Mouse (Mus musculus) ovary, postnatal 10 days (tissue): ENCODE results near the gene Cmc2.
A peak's percentile ranks its signal among the peaks of the same experiment; 100 is the strongest.

ENCODE experiments used
- DNase-seq: peaks from one replicate; pipeline ENCODE4 v3.0.0; 2022; ENCODE audit warnings: low spot score

Cmc2 gene

GRCm38 (mm10) chr8:116905836-116906235 lies 15.4 kb downstream of the Cmc2 start:
- no peak for DNase-seq

DNA sequence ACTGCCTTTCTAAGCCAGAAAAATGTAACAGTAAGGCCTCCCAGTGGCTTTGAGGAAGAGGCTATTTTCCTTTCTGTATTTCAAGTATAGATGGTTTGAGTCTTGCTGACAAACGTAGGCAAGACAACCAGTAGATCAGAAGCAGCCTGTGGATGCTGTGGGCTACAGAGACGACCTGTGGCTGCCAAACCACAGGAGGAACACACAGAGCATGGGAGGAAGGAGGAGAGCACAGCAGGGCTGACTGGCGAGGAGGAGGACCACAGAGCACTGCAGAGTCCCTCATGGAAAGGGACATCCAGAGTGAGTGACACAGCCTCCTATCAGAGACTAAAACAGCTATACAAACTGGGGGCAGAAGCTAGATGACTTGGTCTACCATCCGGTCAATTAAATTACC lies 16.0 kb downstream of the Cmc2 start:
- no peak for DNase-seq

DNA sequence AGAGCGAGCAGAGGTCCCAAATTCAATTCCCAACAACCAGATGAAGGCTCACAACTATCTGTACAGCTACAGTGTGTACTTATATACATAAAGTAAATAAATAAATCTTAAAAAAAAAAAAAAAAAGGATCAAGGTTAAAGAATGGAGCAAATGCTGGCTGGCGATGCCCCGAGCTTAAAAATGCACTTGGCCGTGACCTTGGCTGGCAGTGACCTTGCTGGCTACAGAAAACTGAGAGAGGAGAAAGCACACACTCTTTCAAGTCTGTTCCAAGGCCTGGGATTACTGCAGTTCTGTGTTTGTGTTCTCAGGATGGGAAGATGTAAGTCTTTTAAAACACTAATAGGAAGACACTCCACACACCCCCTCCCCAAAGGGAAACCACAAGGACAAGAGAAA lies 16.5 kb downstream of the Cmc2 start:
- no peak for DNase-seq

GRCm38 (mm10) chr8:116895521-116895920 lies 25.7 kb downstream of the Cmc2 start:
- no peak for DNase-seq

DNA sequence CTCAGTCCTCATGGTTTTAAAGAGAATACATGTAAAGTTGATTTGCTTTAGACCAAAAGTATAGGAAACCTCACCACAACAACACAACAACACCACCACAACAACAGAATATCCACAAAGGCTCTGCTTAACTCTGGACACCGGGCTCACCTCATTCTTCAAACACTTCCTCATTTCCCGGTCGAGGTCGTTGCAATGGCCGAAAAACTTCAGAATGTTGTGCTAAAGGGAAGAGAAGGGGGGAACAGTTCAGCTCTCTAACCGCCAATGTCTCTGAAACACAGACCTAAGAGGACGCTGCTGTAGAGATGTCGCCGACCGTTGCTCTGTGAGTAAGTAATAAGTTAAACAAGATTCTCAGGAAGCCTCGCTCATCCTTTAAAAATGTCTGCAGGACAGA lies 27.3 kb downstream of the Cmc2 start:
- DNase-seq = no peak

DNA sequence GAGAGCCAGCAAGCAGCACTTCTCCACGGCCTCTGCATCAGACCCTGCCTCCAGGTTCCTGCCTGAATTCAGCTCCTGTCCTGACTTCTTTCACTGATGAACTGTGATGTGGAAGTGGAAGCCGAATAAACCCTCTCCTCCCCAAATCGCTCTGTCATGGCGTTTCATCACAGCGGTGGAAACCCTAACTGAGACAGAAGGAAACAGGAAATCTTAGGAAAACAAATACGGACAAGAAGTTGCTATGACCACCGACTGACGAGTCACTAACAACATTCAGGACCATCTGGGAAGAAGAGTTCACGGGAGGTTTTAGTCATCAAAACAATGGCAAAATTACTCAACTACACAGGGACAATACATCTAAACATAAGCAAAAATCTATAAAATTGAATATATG lies 28.6 kb downstream of the Cmc2 start:
- no peak for DNase-seq

DNA sequence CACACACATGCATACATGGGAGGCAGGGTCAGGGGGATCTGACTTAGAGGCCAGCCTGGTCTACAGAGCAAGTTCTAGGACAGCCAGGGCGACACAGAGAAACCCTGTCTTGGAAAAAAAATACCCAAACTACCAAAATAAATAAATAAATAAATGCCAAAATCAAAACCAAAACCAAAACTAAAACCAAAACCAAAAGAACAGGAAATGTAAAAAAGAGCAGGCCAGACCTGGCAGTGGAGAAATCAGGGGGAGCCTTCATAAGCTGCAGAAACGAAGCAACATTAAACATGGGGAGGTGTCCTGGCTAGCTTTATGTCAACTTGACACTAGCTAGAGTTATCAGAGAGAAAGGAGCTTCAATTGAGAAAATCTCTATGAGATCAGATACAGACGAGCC lies 29.1 kb downstream of the Cmc2 start:
- no peak for DNase-seq

- no peak for DNase-seq
Observed at GRCm38 (mm10) chr8:116891446-116891845, 29.8 kb downstream of the Cmc2 start.

- DNase-seq = no peak
Observed at GRCm38 (mm10) chr8:116887813-116888212, 33.4 kb downstream of the Cmc2 start.

GRCm38 (mm10) chr8:116881396-116881795 lies 39.9 kb downstream of the Cmc2 start:
- DNase-seq = no peak

- DNase-seq = no peak
Observed at GRCm38 (mm10) chr8:116875798-116876450, 45.3 kb downstream of the Cmc2 start.

DNA sequence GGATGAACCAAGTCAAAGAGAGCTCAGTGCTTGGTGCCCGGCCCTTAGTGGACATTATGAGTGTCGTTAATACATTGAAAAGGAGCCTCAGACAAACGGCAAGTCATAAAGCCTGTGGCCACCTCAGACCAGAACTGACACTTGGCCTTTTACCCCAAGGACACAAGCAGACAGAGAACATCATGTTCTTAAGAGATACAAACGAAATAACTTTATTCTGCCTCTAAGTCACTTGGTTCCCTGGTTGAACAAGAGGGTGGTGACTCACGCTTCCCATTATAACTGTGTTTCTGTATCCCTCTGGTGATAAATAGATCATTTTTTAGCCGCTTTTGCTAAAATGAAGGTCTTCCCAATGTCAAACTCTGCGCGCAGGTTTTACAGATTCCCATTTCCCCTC lies 47.3 kb downstream of the Cmc2 start:
- DNase-seq = no peak

DNA sequence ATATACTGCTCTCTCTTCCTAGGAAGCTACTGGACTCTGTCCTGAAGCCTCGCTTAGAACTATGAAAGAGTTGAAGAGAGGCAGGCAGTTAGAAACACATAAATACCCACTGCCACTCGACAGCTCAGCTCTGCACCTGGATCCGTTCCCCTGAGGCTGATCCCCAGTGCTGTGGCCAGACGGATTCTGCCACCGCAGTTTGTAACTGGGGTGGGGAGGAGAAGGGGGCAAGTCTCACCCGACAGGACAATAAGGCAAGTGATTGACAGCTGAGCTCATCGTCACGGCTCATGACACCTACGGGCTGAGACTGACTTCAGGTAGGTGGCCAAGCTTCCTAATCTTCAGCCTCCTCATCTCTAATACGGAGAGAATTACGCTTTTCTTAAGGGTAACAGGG lies 47.7 kb downstream of the Cmc2 start:
- DNase-seq = no peak

DNA sequence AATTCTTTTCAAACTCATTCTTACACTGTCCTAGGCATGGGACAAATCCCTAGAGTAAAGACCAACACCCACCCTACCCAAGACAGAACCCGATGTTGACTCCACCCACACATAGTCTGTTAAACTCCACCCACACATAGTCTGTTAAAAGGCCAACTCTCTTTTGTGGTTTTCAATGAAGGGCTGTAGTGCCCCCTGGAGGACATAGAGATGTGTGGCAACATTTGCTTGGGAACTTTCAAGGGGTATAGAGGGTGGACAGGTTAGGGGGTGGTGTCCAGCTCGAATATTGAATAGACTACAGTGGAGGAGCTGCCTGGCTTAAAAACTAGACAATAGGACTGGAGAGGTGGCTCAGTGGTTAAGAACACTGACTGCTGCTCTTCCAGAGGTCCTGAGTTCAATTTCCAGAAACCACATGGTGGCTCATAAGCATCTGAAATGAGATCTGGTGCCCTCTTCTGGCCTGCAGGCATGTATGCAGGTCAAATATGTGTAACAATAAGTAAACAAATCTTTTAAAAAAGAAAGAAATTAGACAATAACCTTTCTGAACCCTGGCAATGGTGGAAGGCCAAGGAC lies 48.4 kb downstream of the Cmc2 start:
- DNase-seq = no peak

DNA sequence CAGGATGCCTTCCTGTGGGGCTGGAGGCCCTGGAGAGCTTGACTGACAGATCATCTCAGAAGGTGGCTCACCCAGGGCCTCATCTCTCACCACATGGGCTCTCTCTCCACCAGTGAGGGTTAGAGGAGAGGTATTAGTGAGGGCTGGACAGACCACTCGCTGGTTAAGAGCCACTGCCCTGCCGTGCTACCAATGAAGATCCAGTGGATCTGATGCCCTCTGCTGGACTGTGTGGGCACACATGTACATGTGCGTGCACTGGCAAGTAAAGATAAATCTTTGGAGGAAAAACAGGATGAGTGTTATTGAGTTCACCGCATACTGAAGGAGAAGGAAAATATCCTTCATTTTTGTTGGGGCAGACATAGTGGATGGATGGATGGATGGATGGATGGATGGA lies 52.6 kb downstream of the Cmc2 start:
- peak; percentile 10 for DNase-seq

- DNase-seq = no peak
Observed at GRCm38 (mm10) chr8:116867321-116867720, 53.9 kb downstream of the Cmc2 start.

DNA sequence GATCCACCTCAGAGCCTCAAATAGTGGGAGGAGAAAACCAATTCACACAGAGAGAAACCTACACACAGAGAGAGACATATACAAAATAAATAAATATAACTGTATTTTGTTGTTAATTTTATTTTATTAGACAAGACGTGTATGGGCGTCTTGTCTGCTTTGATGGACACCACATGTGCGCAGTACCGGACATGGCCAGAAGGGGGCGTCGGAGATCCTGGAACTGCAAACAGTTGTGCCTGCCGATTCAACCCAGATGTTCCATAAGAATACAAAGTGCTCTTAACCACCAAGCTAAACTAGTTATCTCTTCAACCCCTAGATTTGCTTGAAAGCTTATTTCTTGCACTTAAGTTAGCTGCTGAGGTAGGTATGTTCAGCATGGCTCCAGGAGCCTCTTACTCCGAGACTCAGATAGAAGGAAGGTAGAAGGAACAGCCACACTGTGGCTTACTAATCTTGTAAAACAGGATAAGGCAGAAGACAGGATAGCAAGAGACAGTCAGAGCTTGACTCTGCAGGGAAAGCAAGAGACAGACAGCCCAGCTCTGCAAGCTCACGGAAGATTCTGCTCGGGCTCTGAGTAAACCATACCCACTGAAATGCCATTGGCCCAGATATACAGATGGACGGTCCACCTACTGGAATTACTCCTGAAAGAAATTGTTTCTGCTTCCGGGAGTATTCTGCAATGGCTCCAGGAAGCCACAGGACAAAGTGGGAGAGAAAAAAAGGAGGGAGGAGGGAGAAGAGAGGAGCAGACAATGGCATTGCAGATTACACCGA lies 54.9 kb downstream of the Cmc2 start:
- DNase-seq = no peak

DNA sequence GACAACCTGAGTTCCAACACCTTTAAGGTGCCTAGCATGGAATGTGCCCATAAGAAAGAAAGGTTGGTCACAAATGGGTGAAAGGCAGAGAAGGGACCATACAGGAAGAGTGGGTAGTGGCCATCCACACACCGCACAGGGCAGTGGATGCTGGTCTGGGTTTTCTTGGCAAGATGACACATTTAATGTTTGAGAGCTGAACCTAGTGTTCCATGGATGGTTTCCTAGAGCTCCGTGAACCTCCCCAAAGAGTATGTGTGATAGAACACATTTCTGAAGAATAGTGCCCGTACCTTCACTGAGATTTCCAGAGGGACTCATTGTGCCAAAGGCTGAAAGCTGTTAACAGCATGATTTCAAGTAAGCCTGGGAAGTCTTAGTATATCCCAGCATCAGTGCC lies 56.7 kb downstream of the Cmc2 start:
- DNase-seq = no peak

DNA sequence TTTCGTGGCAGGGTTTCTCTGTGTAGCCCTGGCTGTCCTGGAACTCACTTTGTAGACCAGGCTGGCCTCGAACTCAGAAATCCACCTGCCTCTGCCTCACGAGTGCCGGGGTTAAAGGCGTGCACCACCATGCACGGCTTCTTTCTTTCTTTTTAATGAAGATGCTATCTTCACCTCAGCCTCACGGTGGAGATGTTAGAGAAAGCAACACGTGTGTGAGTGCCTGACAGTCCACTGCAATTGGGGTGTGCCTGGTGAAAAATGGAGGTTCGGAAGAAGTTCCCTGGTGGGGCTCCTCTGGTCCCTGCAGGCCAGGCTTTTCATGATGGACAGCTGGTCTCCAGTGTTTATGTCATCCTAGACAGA lies 57.2 kb downstream of the Cmc2 start:
- no peak for DNase-seq

DNA sequence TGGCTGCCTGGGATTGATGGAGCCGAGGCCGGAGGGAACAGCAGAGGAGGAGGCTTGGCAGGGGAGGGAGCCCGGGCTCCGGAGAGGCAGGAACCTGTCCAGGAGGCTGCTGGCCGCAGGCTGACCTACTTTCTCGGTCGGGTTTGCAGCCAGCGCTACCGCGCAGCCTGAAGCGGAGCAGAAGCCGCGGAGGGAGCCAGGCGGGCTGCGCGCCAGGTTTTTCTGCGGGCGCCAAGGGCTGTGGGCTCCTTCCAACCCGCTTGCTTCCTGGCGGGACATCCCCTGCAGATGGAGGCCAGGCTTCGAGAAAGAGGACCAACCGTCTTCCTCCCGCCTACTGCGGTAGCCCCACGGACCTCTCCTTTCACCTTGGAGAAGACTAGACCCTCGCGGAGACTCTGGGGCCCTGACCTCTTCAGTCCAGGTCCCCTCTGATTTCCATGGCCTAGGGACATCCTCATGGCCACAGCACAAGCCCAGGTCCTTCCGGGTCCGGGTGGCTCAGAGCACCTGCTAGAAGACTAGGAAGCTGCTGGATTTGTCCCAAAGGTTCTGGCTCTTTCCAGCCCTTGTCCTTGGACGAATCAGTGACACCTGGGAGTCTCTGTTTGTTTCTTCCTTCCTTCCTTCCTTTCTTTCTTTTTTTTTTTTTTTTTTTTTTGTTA lies 57.8 kb downstream of the Cmc2 start:
- DNase-seq = peak; percentile 50

DNA sequence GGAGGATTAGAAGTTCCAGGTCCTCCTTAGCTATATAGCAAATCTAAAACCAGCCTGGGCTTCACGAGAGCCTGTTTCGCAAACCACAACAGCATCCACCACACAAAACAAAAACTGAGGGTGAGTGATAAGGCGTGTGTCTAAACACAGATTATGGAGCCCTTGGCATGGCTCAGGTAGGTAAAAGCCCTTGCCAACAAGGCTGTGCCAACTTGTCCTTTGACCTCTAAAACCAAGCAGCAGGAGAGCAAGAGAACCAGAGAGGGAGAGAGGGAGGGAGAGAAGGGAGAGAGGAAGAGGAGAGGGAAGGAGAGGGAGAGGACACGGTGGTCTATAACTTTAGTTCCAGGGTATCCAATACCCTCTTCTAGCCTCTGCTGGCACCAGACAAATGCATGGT lies 59.1 kb downstream of the Cmc2 start:
- DNase-seq = no peak

GRCm38 (mm10) chr8:116852042-116852441 lies 69.2 kb downstream of the Cmc2 start:
- no peak for DNase-seq

- no peak for DNase-seq
Observed at GRCm38 (mm10) chr8:116848042-116848441, 73.2 kb downstream of the Cmc2 start.
